Mouse (Mus musculus) brain, adult 2 months (tissue): ENCODE results near the gene Csad.
"Not testable (repeated sequence)": the region's sequence is repeated elsewhere in the genome, so short reads cannot be mapped to it uniquely, and the experiment has no call there.

ENCODE experiments used
- DNase-seq: peaks from one replicate; pipeline ENCODE4 v3.0.0; 2011; ENCODE audit warnings: low read depth, low spot score

Gene Csad

GRCm38 (mm10) chr15:102235371-102236027 lies 31.0 kb upstream of the Csad start:
- DNase-seq = no peak

GRCm38 (mm10) chr15:102233896-102234295 lies 29.4 kb upstream of the Csad start:
- DNase-seq = no peak

- no peak for DNase-seq
Observed at GRCm38 (mm10) chr15:102232764-102233163, 28.2 kb upstream of the Csad start.

- DNase-seq = no peak
Observed at GRCm38 (mm10) chr15:102231748-102232147, 27.2 kb upstream of the Csad start, which contains the start of gene Itgb7. Itgb7 (minus strand) TSS chr15:102231944.

GRCm38 (mm10) chr15:102230408-102231321 lies 26.1 kb upstream of the Csad start:
- DNase-seq = no peak

- DNase-seq = not testable (repeated sequence)
Observed at GRCm38 (mm10) chr15:102225619-102226018, 21.1 kb upstream of the Csad start.

- no peak for DNase-seq
Observed at GRCm38 (mm10) chr15:102224992-102225617, 20.6 kb upstream of the Csad start.

- peak; percentile 85 for DNase-seq
Observed at GRCm38 (mm10) chr15:102224186-102224991, 19.9 kb upstream of the Csad start.

- no peak for DNase-seq
Observed at GRCm38 (mm10) chr15:102222386-102222785, 17.9 kb upstream of the Csad start.

GRCm38 (mm10) chr15:102217325-102217724 lies 12.8 kb upstream of the Csad start:
- no peak for DNase-seq

GRCm38 (mm10) chr15:102216459-102217228 lies 12.1 kb upstream of the Csad start:
- no peak for DNase-seq

GRCm38 (mm10) chr15:102215624-102216023 lies 11.1 kb upstream of the Csad start:
- DNase-seq = no peak

GRCm38 (mm10) chr15:102214132-102214531 lies 9.6 kb upstream of the Csad start:
- no peak for DNase-seq

GRCm38 (mm10) chr15:102211895-102212294 lies 7.4 kb upstream of the Csad start:
- no peak for DNase-seq

GRCm38 (mm10) chr15:102210816-102211215 lies 6.3 kb upstream of the Csad start:
- DNase-seq = no peak

- DNase-seq = no peak
Observed at GRCm38 (mm10) chr15:102209114-102209513, 4.6 kb upstream of the Csad start.

GRCm38 (mm10) chr15:102208092-102208561 lies 3.6 kb upstream of the Csad start:
- no peak for DNase-seq

GRCm38 (mm10) chr15:102207351-102207750 lies 2.8 kb upstream of the Csad start:
- DNase-seq = no peak

- peak; percentile 84 for DNase-seq
Observed at GRCm38 (mm10) chr15:102205779-102206178, 1.3 kb upstream of the Csad start.

- peak; percentile 85 for DNase-seq
Observed at GRCm38 (mm10) chr15:102203835-102204381, 616 bp downstream of the Csad start.
